Mouse (Mus musculus) kidney, postnatal 4 days (tissue): Measurements from ENCODE around the gene Pigl.
"Not testable (repeated sequence)": the region's sequence is repeated elsewhere in the genome, so short reads cannot be mapped to it uniquely, and the experiment has no call there.

ENCODE experiments used
- DNase-seq, 2 experiments: peaks; one replicate each; pipeline ENCODE4 v3.0.0; 2021; ENCODE audit warnings: mixed read lengths in 2 of 2

Pigl gene

DNA sequence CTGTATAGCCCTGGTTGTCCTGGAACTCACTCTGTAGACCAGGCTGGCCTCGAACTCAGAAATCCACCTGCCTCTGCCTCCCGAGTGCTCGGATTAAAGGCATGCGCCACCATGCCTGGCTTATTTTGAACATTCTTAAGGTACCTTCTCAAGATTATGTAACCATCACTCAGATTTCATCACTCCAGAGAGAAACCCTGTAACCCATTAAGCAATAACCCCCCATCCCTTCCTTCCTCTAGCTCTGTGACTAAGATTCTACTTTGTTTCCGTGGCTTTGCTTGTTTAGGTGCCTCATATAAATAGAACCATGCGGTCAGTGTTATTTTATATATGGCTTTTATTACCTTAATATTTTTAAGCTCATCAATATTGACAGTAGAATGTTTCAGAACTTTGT lies 12.2 kb downstream of the Pigl start:
- DNase-seq = no peak

DNA sequence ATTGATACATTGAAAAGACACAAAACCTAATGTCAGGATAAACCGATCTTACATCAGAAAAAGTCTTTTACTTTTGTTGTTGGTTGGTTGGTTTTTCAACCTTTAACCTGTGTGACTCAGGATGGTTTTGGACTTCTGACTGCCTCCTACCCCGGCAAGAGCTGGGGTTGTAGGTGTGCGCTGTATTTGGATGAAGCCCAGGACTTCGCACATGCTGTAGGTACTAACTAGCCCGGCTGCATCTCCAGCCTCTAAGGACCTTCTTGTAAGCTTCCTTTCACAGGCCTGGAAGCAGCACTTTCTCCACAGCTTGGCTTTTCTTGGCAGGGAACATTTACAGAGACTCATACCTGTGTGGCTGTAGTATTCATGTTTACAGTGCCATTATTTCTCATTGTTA lies 15.3 kb downstream of the Pigl start:
- no peak for DNase-seq

DNA sequence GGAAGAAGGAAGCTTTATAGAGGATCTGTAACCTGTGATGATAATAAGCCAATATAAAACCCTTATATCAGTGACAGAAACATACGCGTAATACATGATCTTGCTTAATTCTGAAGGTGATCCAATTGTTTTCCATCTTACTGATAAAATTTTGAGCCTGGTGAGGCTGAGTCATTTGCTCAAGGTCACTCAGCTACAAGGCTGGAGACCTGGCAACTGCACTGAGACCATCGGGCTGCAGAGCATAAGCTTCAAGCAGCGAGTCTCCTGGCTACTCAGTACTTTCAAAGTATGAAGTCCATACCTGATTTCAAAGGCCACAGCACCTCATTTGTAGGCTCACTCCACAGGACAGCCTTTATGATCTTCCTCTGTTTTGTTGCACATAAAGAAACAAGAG lies 17.9 kb downstream of the Pigl start:
- no peak for DNase-seq

DNA sequence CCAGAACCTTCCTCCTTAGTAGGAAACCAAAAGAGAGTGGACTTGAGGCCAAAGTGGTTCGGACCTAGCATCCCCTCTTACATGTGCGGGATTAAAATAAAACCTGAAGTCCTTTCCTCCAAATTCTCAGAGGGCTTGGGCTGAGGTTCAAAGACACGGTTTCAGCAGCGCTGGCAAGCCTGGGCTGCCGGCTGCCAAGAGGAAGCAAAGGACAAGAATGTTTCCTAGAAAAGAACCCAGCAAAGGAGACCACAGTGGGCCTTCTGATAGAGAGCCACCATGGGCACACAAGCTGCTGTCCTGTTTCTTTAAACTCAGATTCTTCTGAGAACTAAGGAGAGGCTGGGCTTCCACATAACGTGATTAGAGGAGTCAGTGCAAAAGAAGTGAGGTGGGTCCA lies 20.7 kb downstream of the Pigl start:
- DNase-seq = no peak

DNA sequence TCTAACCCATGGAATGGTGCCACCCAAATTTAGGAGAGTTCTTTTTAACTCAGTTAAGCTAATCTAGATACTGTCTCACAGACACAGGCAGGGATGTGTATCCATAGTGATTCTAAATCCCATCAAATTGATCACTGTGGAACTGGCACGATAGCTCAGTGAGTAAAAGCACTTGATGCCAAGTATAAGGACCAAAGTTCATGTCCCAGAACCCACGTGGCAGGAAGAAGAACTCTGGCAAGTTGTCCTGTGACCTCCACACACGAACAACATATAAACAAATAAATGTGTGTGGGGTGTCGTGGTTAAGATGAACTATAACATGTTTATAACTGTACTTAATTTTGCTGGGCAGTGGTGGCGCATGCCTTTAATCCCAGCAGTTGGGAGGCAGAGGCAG lies 21.3 kb downstream of the Pigl start:
- DNase-seq = no peak

DNA sequence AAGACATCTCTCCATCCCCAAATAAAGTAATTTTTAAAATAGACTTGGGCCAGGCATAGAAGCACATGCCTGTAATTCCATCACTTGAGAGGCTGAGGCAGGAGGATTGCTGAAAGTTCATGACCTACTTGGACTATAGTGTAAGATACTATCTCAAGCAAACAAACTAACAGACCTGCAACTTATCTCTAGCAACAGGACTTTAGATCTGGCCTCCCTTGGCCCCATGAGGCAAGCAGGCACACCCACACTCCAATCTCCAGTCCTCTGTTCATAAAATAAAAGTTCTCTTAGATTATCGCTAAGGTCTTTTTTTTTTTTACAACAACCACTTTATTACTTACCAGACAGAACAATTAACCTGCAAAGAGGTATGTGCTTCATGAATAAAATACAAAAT lies 28.7 kb downstream of the Pigl start:
- DNase-seq = no peak

DNA sequence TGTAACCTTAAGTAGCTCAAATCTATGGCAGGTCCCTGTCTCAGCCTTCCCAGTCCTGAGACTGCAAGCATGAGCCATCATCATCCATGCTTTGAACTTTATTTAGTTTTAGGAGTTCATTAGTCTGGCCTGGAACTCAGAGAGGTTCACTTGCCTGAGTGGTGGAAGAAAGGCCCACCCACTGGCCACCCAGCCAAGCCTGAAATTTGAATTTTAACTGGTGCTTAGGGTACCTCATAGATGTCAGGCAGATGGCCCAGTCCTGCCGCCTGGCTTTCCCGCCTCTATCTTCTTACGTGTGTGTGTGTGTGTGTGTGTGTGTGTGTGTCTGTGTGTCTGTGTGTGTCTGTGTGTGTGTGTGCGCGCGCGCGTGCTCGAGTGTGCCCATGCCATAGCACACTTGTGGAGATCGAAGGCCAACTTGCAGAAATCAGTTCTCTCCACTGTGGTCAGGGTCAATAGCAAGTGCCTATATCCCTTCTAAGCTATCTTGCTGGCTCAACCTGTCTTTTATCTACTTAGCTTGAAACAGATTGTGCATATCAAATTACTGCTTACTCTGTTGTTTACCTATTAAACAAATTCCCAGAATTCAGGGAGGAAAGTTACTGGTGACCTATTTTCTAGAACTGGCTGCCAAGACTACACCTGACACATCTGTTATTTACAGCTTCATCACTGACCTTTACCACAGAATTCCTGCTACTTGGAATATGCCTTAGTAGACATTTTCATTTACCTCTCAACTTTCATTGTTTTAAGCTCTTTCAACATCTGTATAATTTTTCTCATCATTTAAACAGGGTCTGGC lies 29.5 kb downstream of the Pigl start:
- no peak for DNase-seq

DNA sequence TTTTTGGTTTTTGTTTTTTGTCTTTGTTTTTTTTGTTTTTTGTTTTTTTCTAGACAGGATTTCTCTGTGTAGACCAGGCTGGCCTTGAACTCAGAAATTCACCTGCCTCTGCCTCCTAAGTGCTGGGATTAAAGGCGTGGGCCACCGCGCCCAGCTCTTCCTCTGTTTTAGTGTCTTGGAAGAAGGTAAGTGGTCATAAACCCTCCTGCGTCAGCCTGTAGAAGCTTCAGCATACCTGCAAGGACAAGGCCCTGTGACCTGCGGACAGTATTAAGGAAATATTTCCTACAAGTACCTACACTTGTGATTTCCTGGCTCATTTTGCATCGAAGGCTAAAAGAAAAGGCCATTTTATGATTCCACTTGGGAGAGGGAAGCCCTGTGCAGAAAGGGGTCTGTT lies 35.4 kb downstream of the Pigl start:
- DNase-seq = no peak

DNA sequence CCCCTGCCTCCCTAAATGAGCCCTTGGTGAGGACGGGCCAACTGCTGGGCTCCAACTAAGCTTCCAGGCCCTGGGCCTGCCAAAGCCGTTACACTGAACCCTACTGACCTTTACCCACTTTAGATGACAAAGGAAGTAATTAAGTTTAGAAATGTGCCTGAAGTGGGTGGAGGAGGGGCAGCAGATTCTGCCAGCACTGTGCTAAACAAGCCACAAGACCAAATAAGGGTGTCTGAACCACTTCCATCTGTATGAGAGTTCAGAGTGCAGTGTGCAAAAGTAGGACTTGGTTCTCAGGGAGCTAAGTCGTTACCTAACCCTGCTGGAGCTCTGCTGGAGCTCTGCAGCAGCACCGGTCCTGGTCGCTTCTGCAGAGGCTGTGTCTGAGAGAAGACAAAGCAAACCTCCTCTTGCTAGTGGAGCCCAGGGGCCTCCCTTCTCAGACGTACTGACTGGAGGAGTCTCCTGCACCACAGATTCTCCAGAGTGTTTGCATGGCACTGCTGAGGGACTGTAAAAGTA lies 36.6 kb downstream of the Pigl start:
- DNase-seq = peak; percentile 63 to 81

DNA sequence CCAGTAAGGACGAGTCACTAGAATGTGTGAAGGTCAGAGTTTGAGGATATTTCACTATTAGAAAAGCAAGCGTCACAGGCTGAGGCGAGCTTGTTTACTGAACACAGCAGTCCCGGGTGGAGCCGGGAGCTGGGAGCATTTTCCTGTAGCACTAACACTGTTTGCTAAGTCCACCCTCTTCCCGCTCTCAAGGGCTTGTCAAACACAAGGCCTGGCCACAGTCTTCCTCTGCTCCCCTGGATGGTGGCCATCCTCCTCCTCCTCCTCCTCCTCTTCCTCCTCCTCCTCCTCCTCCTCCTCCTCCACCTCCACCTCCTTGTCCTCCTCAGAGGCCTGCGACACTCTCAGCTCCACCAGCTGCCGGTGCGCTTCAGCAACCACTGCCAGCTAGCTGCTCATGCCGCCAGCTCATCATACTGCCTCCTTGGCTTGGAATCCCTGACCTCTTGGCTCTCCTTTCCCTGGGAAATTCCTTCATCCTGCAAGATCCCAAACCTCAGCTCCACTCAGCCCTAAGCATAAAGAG lies 37.1 kb downstream of the Pigl start:
- DNase-seq = peak; percentile 45 to 68

DNA sequence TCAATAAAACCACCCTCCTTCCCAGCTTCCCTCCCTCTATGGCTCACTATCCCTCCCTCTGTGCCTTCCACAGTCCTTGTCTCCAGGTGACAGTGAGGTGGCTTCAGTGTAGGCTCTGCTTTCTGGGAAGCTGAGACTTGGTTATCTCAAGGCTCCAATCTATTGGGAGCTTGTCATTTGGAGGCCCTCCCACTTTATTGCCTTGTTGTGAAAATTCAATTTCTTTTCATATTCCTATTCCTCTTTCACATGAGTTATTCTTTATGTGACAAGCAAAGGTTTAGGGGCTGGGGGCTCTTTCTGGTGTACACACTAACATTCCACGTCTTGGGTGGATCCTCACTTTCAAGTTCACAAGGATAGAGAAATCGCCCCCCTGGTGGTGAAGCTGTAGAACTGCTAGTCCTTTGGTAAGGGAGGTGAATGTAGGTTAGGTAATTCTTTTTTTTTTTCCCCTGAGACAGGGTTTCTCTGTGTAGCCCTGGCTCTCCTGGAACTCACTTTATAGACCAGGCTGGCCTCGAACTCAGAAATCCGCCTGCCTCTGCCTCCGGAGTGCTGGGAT lies 38.0 kb downstream of the Pigl start:
- peak; percentile 28 to 32 for DNase-seq

DNA sequence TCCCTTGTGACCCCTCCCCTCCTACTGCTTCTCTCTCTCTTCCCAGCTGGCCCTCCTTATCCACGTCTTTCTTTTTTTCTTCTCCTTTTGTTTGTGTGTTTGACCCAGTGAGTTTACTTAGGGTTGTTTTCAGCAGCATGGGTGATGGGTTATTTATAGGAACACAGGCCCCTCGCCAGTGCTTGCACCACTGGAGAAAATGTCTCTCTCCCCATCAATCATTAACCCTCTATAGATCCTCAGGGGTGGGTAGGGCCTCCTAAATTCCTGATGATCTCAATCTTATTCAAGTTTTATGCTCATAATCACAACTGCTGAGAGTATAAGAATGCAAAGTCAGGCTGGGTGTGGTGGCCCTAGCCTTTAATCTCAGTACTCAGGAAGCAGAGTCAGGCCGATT lies 38.9 kb downstream of the Pigl start:
- DNase-seq = no peak

DNA sequence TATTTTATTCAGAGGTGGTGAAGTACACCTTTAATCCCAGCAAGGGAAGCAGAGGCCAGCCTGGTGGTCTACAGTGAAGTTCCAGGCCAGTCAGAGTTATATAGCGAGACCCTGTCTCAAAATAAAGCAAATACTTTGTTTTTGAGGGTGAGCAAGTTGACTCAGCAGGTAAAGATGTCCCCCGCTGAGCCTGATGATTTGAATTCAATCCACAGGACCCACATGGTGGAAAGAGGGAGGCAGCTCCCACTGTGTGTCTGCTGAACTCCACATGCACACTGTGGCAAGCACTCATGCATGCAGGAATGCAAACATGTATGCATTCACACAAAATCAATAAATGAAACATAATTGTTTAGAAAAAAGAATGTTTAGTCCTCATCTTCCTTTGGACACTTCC lies 40.5 kb downstream of the Pigl start:
- DNase-seq = no peak

DNA sequence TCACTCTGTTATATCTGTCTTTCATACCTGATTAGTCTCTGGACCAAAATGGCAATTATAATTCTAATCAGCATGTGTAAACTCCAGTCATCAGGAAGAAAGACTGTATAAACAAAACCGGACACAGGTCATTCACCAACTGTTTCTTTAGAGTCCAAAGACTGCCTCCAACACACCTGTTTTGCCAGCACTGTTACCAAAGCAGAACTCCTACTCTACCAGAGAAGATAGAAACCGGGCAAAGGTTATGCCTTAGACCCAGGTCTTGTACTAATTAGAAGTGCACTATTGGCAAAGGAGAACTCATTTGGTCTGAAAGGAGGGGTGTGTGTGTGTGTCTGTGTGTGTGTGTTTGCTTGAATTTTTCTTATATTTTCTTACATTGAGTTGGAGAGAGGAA lies 42.3 kb downstream of the Pigl start:
- no peak for DNase-seq

DNA sequence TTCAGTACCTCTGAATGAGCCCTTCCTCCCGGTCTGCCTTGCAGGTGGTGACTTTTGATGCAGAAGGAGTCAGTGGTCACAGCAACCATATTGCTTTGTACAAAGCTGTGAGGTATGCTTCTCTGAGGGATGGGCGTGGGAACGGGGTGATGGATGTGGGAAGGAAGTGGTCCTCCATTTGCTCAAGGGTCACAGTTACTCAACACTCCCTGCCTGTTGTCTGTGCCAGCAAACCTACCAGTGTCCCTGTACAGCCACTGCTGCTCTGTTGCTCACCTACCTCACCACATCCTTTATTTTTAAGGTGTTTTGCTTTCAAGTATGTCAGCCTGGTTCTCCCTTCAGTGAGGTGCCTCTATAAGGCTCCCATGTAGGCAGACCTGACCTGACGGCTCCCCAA lies 49.4 kb downstream of the Pigl start:
- no peak for DNase-seq

DNA sequence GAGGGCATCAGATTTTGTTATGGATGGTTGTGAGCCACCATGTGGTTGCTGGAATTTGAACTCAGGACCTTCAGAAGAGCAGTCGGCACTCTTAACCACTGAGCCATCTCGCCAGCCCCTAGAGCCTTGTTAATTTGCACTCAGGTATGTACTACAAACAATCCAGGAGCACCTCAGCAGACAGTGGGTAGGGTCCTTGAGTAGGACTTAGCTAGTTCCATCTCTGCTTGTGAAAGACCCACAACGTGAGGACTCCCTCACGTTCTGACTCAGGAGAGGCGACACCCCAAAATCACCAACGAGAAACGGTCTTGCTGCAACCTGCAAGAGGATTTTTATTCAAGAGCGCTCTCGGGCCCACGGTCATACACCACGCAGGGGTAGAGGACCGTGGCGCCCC lies 50.1 kb downstream of the Pigl start:
- not testable (repeated sequence) for DNase-seq

DNA sequence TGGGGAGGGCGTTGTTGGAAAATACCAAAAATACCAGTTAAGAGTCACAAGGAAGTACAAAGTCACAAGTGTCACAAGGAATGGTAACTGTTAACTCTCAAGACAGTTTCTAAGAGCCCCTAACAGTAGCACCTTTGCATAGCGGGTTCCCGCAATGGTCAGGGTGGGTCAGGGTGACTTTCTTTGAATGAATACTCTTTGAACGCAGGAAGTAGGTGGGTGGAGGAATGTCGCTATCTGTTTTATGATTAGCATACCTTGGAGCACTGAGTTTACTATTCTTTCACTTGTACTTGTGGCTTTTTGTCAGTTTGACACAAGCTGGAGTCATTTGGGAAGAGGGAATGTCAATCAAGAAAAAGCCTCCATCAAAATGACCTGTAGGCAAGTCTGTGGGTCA lies 50.6 kb downstream of the Pigl start:
- not testable (repeated sequence) for DNase-seq

DNA sequence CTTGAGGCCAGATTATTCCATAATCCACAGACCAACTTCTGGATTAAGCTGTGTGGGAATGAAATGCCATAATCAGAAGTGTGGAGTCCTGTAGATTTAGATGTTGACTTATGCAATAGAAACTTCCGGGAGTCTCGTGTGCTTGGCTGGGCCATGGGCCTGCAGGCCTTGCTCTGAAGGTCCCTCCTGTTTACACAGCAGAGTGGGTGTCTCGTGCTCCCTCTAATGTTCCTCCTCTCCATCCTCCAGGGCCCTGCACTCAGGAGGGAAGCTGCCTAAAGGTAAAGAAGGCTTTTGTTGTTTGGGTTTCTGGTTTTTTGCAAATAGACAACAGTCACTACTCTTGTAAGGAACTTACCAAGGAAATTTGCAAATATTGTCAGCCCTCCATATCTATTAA lies 51.3 kb downstream of the Pigl start:
- DNase-seq = no peak

DNA sequence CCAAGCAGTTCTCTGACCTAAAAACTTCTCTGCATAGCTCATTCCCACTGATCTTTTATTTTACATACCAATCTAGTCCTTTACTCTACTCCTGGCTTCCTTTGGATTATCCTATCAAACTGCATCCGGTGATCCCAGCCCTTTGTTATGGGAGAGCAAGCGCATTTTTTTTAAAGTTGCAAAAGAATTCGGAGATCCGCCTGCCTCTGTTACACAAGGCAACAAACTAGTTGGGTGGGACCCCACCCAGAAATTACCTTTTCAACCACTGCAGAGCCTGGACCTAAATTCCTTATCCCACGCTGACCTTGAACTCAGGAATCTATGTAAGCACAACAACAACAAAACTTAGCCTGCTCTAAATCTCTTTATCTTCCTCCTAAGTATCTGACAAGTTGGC lies 52.7 kb downstream of the Pigl start:
- no peak for DNase-seq

DNA sequence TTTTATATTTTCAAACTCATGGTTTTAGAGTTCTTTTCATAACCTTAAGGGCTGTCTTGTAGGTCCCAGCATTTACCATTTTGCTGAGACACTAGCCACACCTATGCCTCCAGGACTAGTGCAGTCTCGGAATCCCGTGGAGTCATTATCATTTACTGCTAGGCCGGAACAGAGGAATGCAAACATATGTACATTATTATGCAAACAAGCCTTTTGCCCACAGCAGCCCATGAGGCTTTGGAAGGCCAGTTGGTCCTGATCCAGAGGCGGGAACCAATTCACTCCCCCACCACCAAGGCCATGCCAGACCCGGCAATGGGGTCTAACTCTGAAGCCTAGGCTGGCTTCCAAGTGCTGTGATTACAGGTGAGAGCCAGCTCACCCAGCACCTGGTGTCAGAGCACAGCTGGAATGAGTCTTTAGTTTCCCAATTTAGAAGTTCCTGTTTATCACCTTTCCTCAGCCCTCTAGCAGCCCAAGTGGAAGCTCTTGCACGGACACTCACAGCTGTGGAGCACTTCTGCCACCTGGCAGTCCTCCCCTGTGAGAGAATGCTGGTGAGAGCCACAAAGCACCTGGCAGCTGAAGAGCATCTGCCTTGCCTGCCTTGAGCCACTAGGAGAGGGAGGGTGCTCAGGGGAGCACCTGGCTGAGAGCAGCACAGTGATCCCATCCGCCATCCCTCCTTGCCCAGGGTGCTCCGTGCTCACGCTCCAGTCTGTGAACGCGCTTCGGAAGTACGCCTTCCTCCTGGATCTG lies 53.4 kb downstream of the Pigl start:
- peak in 1 of 2 experiments; percentile 11 for DNase-seq

DNA sequence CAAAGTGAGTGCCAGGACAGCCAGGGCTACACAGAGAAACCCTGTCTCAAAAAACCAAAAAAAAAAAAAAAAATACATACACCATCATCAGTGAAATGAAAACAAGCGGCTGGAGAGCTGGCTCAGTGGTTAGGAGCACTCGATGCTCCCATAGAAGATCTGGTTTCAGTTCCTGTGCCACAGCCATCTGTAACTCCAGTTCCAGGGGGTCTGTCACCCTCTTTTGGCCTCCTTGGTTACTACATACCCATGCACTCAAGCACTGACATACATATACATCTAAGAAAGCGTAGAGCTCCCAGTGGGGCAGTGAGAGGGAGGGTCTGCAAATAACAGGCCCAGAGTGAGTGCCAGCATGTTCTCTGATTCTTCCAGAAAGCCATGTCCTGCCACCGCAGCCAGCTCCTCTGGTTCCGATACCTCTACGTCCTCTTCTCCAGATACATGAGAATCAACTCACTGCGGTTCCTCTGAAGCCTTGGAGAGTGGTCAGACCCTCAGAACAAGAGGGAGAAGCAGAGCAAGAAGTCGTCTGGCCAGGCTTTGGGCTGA lies 54.3 kb downstream of the Pigl start:
- DNase-seq = no peak

DNA sequence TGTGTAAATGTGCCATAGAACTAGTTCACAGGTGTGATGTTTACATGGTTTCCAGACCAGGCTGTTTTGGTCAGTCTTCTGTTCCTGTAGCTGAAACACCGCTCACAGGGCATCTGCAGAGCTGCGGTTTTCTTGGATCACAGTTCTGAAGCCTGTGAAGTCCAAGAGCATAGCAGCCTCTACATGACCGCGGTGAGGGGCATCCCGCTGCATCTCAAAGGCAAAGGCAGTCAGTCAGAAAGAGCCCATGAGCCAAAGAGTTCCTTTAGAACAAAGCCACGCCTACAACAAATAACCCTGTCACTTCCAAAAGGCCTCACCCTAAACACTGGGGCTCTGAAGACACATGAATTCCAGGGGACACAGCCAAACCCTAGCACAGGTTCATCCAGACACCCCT lies 55.1 kb downstream of the Pigl start:
- DNase-seq = no peak

DNA sequence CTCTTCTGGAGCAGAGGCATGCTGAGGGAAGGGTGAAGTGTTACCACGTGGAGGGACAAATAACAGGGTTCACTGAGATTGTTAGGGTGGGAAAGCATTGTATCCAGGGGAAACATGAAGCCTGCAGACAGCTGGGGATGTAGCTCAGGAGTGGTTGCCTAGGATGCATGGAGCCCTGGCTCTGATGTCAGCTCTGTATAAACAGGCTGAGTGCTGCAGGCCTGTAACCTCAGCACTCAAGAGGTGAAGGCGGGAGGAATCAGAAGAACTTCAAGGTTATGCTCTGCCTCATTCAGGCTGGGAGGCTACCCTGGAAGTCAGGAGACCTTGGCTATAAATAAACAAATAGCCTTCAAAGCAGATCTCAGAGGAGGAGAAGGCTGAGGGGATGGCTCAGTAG lies 60.7 kb downstream of the Pigl start:
- DNase-seq = peak in 1 of 2 experiments; percentile 18
